Mouse (Mus musculus) liver, postnatal 0 days (tissue): ENCODE measurements around the gene Fn1.

Experiments
- CTCF ChIP-seq: sonication (generic); IDR thresholded peaks from 2 replicates; pipeline ENCODE4 v1.5.1; 2016; ENCODE audit warnings: antibody characterized with exemption, low read depth
- EP300 ChIP-seq: IDR thresholded peaks from 2 replicates; pipeline ENCODE4 v1.6.1; 2016; ENCODE audit warnings: antibody characterized with exemption, low read depth, mild to moderate bottlenecking

DNA sequence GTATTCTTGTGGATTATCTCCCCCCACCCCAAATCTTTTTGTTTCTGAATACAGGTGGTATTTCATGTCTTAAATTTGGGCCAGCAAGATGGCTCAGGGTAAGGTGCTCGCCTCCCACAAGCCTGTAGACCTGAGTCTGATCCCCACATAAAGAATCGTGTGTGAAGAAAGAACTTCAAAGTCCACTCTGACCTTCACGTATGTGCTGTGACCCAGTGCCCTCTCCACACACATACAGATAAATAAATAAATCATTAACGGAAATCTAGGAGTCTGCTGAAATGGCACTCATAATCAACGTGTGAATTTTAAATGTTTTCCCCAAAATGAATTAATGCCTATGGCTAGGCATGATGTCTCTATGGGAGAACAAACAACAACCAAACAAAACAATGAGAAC lies 16.9 kb downstream of the Fn1 start:
- no peak for TF ChIP-seq CTCF
- TF ChIP-seq EP300 = no peak
